Mouse (Mus musculus): ENCODE data around the gene Olfr318. TPM values are rescaled to one million over a fixed set of nuclear protein-coding genes. Genes with fewer than 3 reads are reported as not detected.
"Not testable (repeated sequence)": the region's sequence is repeated elsewhere in the genome, so short reads cannot be mapped to it uniquely, and the experiment has no call there.

Olfr318 gene
- polyA plus RNA-seq, 1 experiment from 2014 or later: not detected

- Histone ChIP-seq H3K4me1 (ENCODE audit: insufficient read depth, low read depth, low read length) (no peaks in the 10 kb centered on the region), H3K9me3 (ENCODE audit: low read length) (no peaks in the 10 kb centered on the region), H3K9ac (replicated peaks; ENCODE audit: low read depth) (no peak overlapping the region), H3K4me2 (replicated peaks; ENCODE audit: low read depth, low read length) (no peak overlapping the region), H3K27me3 (replicated peaks; ENCODE audit: insufficient read depth, low read length) (no peaks in the 10 kb centered on the region), H3K27ac (ENCODE audit: low read length) (no peak overlapping the region), H3K4me3 (ENCODE audit: low read depth, low read length) (no peak overlapping the region), H3K36me3 (ENCODE audit: insufficient read depth, low read length) (no peaks in the 10 kb centered on the region)
- TF ChIP-seq CTCF (IDR thresholded peaks at IDR 0.05) (no peak), EP300 (IDR thresholded peaks at IDR 0.05) (no peak)
- DNase-seq (ENCODE audit: low spot score): no peak
- 86% methylated on average over 4 of the region's 4 CpGs for WGBS
- no peak for ATAC-seq
These were observed 4.1 kb downstream of the Olfr318 start for GRCm38 (mm10) chr11:58719701-58720100.

DNA sequence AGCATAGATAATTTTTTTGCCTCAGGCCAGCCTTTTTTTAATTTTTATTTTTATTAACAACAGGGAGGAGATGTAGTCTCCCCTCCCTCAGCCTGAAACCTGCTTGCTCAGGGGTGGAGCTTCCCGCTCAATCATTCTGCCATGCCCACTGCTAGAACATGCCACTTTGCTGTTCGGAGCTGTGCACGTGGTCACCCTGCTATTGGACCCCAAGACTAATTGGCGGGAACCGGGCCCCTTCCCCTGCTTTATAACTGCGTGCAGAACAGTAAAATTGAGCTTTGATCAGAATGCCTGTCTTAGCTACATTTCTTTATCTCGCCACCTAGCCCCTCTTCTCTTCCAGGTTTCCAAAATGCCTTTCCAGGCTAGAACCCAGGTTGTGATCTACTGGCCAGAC is 6.1 kb downstream of the Olfr318 start:
- not testable (repeated sequence) for H3K27me3 ChIP-seq (replicated peaks; ENCODE audit: insufficient read depth, low read length); H3K4me1 ChIP-seq (ENCODE audit: insufficient read depth, low read depth, low read length); ATAC-seq; DNase-seq (ENCODE audit: low spot score); H3K36me3 ChIP-seq (ENCODE audit: insufficient read depth, low read length); H3K4me2 ChIP-seq (replicated peaks; ENCODE audit: low read depth, low read length); H3K9me3 ChIP-seq (ENCODE audit: low read length); H3K4me3 ChIP-seq (ENCODE audit: low read depth, low read length); H3K9ac ChIP-seq (replicated peaks; ENCODE audit: low read depth); H3K27ac ChIP-seq (ENCODE audit: low read length)
- 92% methylated on average over 6 of the region's 7 CpGs for WGBS

DNA sequence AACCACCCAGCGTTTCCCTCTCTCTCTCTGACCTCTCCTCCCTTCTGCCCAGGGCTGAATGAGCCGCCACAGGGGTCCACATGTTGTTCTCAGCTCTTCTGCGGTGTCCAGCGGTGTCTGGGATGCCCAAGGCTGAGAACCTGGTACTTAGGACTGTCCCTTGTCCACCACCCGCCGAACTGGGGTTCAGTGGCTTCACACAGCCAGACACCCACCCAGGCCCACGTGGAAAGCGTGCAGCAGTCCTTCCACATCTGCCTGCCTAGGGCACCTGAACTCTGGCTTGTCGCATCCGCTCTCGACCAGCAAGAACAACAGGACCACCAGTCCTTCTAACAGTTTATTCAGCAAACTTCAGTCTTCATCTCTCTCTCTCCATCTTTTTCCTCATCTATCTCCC is 14.7 kb downstream of the Olfr318 start:
- TF ChIP-seq EP300 (IDR thresholded peaks at IDR 0.05): no peak
- no peak for TF ChIP-seq CTCF (IDR thresholded peaks at IDR 0.05)
- WGBS: 73% methylated on average over 11 of the region's 11 CpGs

DNA sequence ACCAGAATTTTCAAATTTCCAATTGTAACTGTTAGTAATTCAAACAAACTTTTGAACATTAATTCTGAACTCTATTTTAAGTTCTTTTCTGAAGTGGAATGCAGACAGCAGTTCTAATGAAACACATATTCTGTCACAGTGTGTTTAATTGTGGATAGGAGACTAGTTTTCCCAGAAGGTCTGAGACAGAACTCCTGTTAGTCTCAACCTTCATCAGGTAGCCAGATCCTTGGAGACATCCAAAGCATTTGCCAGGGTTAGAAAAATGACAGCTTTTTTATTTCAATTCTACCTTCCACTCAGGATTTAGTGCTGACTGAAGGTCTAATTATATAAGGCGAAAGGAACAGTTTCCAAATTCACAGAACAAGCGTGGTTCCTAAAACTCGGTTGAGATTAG is 25.0 kb downstream of the Olfr318 start, which contains the start of gene Olfr319:
TSS of gene Olfr319 (plus strand) at position 301 of the 400 bp plus-strand sequence.
- no peak for ATAC-seq
- H3K4me3 ChIP-seq (ENCODE audit: low read depth, low read length): no peak within 1 kb of the TSS
- H3K4me2 ChIP-seq (replicated peaks; ENCODE audit: low read depth, low read length): no peak within 1 kb of the TSS
- no peaks in the 10 kb centered on the region for H3K9me3 ChIP-seq (ENCODE audit: low read length)
- no peaks in the 10 kb centered on the region for H3K27me3 ChIP-seq (replicated peaks; ENCODE audit: insufficient read depth, low read length)
- H3K4me1 ChIP-seq (ENCODE audit: insufficient read depth, low read depth, low read length): no peaks in the 10 kb centered on the region
- no peak within 1 kb of the TSS for H3K9ac ChIP-seq (replicated peaks; ENCODE audit: low read depth)
- TF ChIP-seq CTCF (IDR thresholded peaks at IDR 0.05) (no peak), EP300 (IDR thresholded peaks at IDR 0.05) (no peak)
- WGBS: 84% methylated on average over 3 of the region's 3 CpGs
- no peaks in the 10 kb centered on the region for H3K36me3 ChIP-seq (ENCODE audit: insufficient read depth, low read length)
- H3K27ac ChIP-seq (ENCODE audit: low read length): no peak within 1 kb of the TSS
- no peak for DNase-seq (ENCODE audit: low spot score)

More for the DNA sequence above, 14.7 kb downstream of the Olfr318 start:
- Histone ChIP-seq H3K27ac (ENCODE audit: low read length) (no peak overlapping the region), H3K9ac (replicated peaks; ENCODE audit: low read depth) (no peak overlapping the region), H3K4me2 (replicated peaks; ENCODE audit: low read depth, low read length) (no peak overlapping the region), H3K4me1 (ENCODE audit: insufficient read depth, low read depth, low read length) (no peaks in the 10 kb centered on the region), H3K27me3 (replicated peaks; ENCODE audit: insufficient read depth, low read length) (no peaks in the 10 kb centered on the region), H3K36me3 (ENCODE audit: insufficient read depth, low read length) (no peaks in the 10 kb centered on the region), H3K4me3 (ENCODE audit: low read depth, low read length) (no peak overlapping the region), H3K9me3 (ENCODE audit: low read length) (no peaks in the 10 kb centered on the region)
- DNase-seq (ENCODE audit: low spot score) (no peak), ATAC-seq (no peak)

DNA sequence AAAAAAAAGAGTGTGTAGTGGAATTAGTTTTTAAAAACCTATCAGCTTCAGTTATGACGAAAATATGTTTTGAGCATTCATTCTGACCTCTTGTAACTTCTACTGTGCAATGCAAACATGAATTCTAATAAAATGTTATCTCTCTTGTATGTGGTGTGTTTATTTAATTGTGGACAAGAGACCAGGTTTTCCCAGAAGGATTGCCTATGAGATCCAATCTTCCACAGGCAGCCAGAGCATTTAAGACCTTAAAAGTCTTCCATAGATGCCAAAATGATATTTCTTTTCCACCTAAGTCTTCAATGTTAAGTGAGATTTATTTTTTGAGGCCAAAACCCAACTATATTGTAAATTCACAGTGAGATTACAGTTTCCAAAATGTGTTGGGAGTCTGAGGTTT is 43.0 kb downstream of the Olfr318 start, which contains the start of gene Olfr320:
TSS of gene Olfr320 (plus strand) at position 301 of the 400 bp plus-strand sequence.
- H3K36me3 ChIP-seq (ENCODE audit: insufficient read depth, low read length): no peaks in the 10 kb centered on the region
- H3K4me3 ChIP-seq (ENCODE audit: low read depth, low read length): no peak within 1 kb of the TSS
- no peak within 1 kb of the TSS for H3K4me2 ChIP-seq (replicated peaks; ENCODE audit: low read depth, low read length)
- H3K9ac ChIP-seq (replicated peaks; ENCODE audit: low read depth): no peak within 1 kb of the TSS
- no peaks in the 10 kb centered on the region for H3K9me3 ChIP-seq (ENCODE audit: low read length)
- no peaks in the 10 kb centered on the region for H3K27me3 ChIP-seq (replicated peaks; ENCODE audit: insufficient read depth, low read length)
- no peak within 1 kb of the TSS for H3K27ac ChIP-seq (ENCODE audit: low read length)
- no peaks in the 10 kb centered on the region for H3K4me1 ChIP-seq (ENCODE audit: insufficient read depth, low read depth, low read length)
- no peak for ATAC-seq
- no peak for TF ChIP-seq EP300 (IDR thresholded peaks at IDR 0.05)
- TF ChIP-seq CTCF (IDR thresholded peaks at IDR 0.05): no peak
- no peak for DNase-seq (ENCODE audit: low spot score)
- 74% methylated on average over 1 of the region's 1 CpGs for WGBS

DNA sequence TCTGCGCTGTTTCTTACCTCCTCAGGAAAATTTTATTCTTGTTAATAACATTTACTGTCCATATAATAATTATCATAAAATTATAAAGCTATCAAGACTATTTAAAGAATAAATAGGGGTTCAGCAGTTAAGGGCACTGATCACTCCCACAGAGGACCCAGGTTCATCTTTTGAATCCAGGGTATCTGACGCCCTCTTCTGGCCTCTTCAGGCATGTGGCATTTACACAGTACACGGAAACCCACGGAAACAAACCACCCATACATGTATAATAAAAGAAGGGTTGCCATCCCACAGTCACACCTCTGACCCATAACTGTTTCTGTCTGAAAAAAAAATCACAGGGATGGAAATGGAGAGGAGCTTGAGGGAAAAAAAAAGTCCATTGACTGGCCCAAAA is 52.0 kb downstream of the Olfr318 start:
- Histone ChIP-seq H3K9ac (replicated peaks; ENCODE audit: low read depth) (no peak overlapping the region), H3K27me3 (replicated peaks; ENCODE audit: insufficient read depth, low read length) (no peaks in the 10 kb centered on the region), H3K4me3 (ENCODE audit: low read depth, low read length) (no peak overlapping the region), H3K36me3 (ENCODE audit: insufficient read depth, low read length) (no peaks in the 10 kb centered on the region), H3K27ac (ENCODE audit: low read length) (no peak overlapping the region), H3K4me2 (replicated peaks; ENCODE audit: low read depth, low read length) (no peak overlapping the region), H3K9me3 (ENCODE audit: low read length) (no peaks in the 10 kb centered on the region), H3K4me1 (ENCODE audit: insufficient read depth, low read depth, low read length) (no peaks in the 10 kb centered on the region)
- DNase-seq (ENCODE audit: low spot score): no peak
- TF ChIP-seq CTCF (IDR thresholded peaks at IDR 0.05) (no peak), EP300 (IDR thresholded peaks at IDR 0.05) (no peak)
- no peak for ATAC-seq
- WGBS: 48% methylated on average over 4 of the region's 4 CpGs

DNA sequence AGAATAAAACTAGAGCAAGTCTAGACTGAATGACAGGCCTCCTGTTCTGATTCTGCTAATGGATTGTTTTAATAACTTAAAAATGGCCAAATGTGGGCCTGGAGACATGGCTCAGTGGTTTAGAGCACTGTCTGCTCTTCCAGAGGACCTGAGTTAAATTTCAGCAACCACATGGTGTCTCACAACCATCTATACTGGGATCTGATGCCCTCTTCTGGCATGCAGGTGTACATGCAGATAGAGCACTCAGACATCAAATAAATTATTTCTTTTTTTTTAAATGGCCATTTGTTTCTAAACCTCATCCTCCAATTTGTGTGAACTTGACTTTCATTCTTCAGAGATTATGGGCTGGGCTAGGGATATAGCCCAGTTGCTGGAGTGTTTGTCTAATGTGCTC is 54.6 kb downstream of the Olfr318 start:
- H3K9me3 ChIP-seq (ENCODE audit: low read length): no peaks in the 10 kb centered on the region
- TF ChIP-seq EP300 (IDR thresholded peaks at IDR 0.05): no peak
- TF ChIP-seq CTCF (IDR thresholded peaks at IDR 0.05): no peak
- DNase-seq (ENCODE audit: low spot score): no peak
- no peak overlapping the region for H3K27ac ChIP-seq (ENCODE audit: low read length)
- no peak overlapping the region for H3K4me3 ChIP-seq (ENCODE audit: low read depth, low read length)
- H3K4me2 ChIP-seq (replicated peaks; ENCODE audit: low read depth, low read length): no peak overlapping the region
- H3K4me1 ChIP-seq (ENCODE audit: insufficient read depth, low read depth, low read length): no peaks in the 10 kb centered on the region
- no peaks in the 10 kb centered on the region for H3K27me3 ChIP-seq (replicated peaks; ENCODE audit: insufficient read depth, low read length)
- no peak for ATAC-seq
- H3K36me3 ChIP-seq (ENCODE audit: insufficient read depth, low read length): no peaks in the 10 kb centered on the region
- H3K9ac ChIP-seq (replicated peaks; ENCODE audit: low read depth): no peak overlapping the region

Other genes starting within 250 kb of the Olfr318 start
- gene Olfr332, start 231.5 kb downstream of the Olfr318 start, polyA plus RNA-seq (2015; fragmentation: Nextera tagmentation; extraction: Ambion mirVana): not detected in 2 replicates
- not detected in 2 replicates for gene Olfr331, start 221.4 kb downstream of the Olfr318 start, polyA plus RNA-seq (2015; fragmentation: Nextera tagmentation; extraction: Ambion mirVana)
- gene Olfr330, start 189.2 kb downstream of the Olfr318 start, polyA plus RNA-seq (2015; fragmentation: Nextera tagmentation; extraction: Ambion mirVana): not detected in 2 replicates
- gene Olfr329-ps, start 177.6 kb downstream of the Olfr318 start, polyA plus RNA-seq (2015; fragmentation: Nextera tagmentation; extraction: Ambion mirVana): not detected in 2 replicates
- gene Olfr328, start 168.4 kb downstream of the Olfr318 start, polyA plus RNA-seq (2015; fragmentation: Nextera tagmentation; extraction: Ambion mirVana): 0.07 TPM in 1 of 2 replicates, not detected in the other
- not detected in 2 replicates for gene Olfr224, start 153.5 kb downstream of the Olfr318 start, polyA plus RNA-seq (2015; fragmentation: Nextera tagmentation; extraction: Ambion mirVana)
- gene Olfr325, start 146.3 kb downstream of the Olfr318 start, polyA plus RNA-seq (2015; fragmentation: Nextera tagmentation; extraction: Ambion mirVana): not detected in 2 replicates
- not detected in 2 replicates for gene Olfr324, start 128.9 kb downstream of the Olfr318 start, polyA plus RNA-seq (2015; fragmentation: Nextera tagmentation; extraction: Ambion mirVana)
- gene 2210407C18Rik, start 107.9 kb downstream of the Olfr318 start, polyA plus RNA-seq (2015; fragmentation: Nextera tagmentation; extraction: Ambion mirVana): not detected in 2 replicates
- gene Olfr323, start 93.5 kb downstream of the Olfr318 start, polyA plus RNA-seq (2015; fragmentation: Nextera tagmentation; extraction: Ambion mirVana): not detected in 2 replicates
- gene Trim58, start 83.5 kb downstream of the Olfr318 start, polyA plus RNA-seq (2015; fragmentation: Nextera tagmentation; extraction: Ambion mirVana): 0.08 and 0.20 TPM in 2 replicates
- not detected in 2 replicates for gene Olfr322, start 65.2 kb downstream of the Olfr318 start, polyA plus RNA-seq (2015; fragmentation: Nextera tagmentation; extraction: Ambion mirVana)
- gene Olfr320, start 42.9 kb downstream of the Olfr318 start, polyA plus RNA-seq (2015; fragmentation: Nextera tagmentation; extraction: Ambion mirVana): not detected in 2 replicates
- not detected in 2 replicates for gene Olfr319, start 24.9 kb downstream of the Olfr318 start, polyA plus RNA-seq (2015; fragmentation: Nextera tagmentation; extraction: Ambion mirVana)
- gene Olfr317, start 15.2 kb upstream of the Olfr318 start, polyA plus RNA-seq (2015; fragmentation: Nextera tagmentation; extraction: Ambion mirVana): not detected in 2 replicates
- not detected in 2 replicates for gene Olfr316, start 28.7 kb upstream of the Olfr318 start, polyA plus RNA-seq (2015; fragmentation: Nextera tagmentation; extraction: Ambion mirVana)
- not detected in 2 replicates for gene Olfr315, start 49.2 kb upstream of the Olfr318 start, polyA plus RNA-seq (2015; fragmentation: Nextera tagmentation; extraction: Ambion mirVana)
- gene Olfr314, start 58.9 kb upstream of the Olfr318 start, polyA plus RNA-seq (2015; fragmentation: Nextera tagmentation; extraction: Ambion mirVana): not detected in 2 replicates
- 31.4 and 36.1 TPM in 2 replicates for gene Fam183b, start 77.9 kb upstream of the Olfr318 start, polyA plus RNA-seq (2015; fragmentation: Nextera tagmentation; extraction: Ambion mirVana)
- not detected in 2 replicates for gene Olfr313, start 91.0 kb upstream of the Olfr318 start, polyA plus RNA-seq (2015; fragmentation: Nextera tagmentation; extraction: Ambion mirVana)
- not detected in 2 replicates for gene Olfr312, start 105.2 kb upstream of the Olfr318 start, polyA plus RNA-seq (2015; fragmentation: Nextera tagmentation; extraction: Ambion mirVana)
- gene Olfr311, start 115.2 kb upstream of the Olfr318 start, polyA plus RNA-seq (2015; fragmentation: Nextera tagmentation; extraction: Ambion mirVana): not detected in 2 replicates
- 5.4 and 5.5 TPM in 2 replicates for gene Gm12258, start 123.1 kb upstream of the Olfr318 start, polyA plus RNA-seq (2015; fragmentation: Nextera tagmentation; extraction: Ambion mirVana)
- 3.2 and 4.0 TPM in 2 replicates for gene 2810021J22Rik, start 143.2 kb upstream of the Olfr318 start, polyA plus RNA-seq (2015; fragmentation: Nextera tagmentation; extraction: Ambion mirVana)
- 2.4 and 2.8 TPM in 2 replicates for gene Zfp39, start 180.2 kb upstream of the Olfr318 start, polyA plus RNA-seq (2015; fragmentation: Nextera tagmentation; extraction: Ambion mirVana)
- 0.05 and 0.12 TPM in 2 replicates for gene Btnl10, start 193.9 kb upstream of the Olfr318 start, polyA plus RNA-seq (2015; fragmentation: Nextera tagmentation; extraction: Ambion mirVana)
- 168 and 169 TPM in 2 replicates for gene Rnf187, start 214.9 kb upstream of the Olfr318 start, polyA plus RNA-seq (2015; fragmentation: Nextera tagmentation; extraction: Ambion mirVana)
- gene Hist3h2ba, start 224.9 kb upstream of the Olfr318 start, polyA plus RNA-seq (2015; fragmentation: Nextera tagmentation; extraction: Ambion mirVana): 2.6 TPM in 2 replicates
- gene Hist3h2a, start 230.7 kb upstream of the Olfr318 start, polyA plus RNA-seq (2015; fragmentation: Nextera tagmentation; extraction: Ambion mirVana): 21.6 and 28.6 TPM in 2 replicates
- 0.62 and 0.83 TPM in 2 replicates for gene Trim17, start 230.7 kb upstream of the Olfr318 start, polyA plus RNA-seq (2015; fragmentation: Nextera tagmentation; extraction: Ambion mirVana)